Mouse (Mus musculus) layer of hippocampus, postnatal 36 days (tissue): Measurements from ENCODE around the gene Parp8. TPM values are rescaled to one million over a fixed set of nuclear protein-coding genes. Genes with fewer than 3 reads are reported as not detected.
"Not testable (repeated sequence)": the region's sequence is repeated elsewhere in the genome, so short reads cannot be mapped to it uniquely, and the experiment has no call there.

ENCODE experiments used
- DNase-seq, 2 experiments: peaks; one replicate each; pipeline ENCODE4 v3.0.0; 2022
- total RNA-seq, 2 experiments: library from RNA; stranded (reverse); gene quantifications; 2 replicates each; pipeline ENCODE4 v1.2.3; 2021

Parp8 gene
- total RNA-seq, 2 experiments from 2014 or later, result 38.5 to 39.6 TPM

DNA sequence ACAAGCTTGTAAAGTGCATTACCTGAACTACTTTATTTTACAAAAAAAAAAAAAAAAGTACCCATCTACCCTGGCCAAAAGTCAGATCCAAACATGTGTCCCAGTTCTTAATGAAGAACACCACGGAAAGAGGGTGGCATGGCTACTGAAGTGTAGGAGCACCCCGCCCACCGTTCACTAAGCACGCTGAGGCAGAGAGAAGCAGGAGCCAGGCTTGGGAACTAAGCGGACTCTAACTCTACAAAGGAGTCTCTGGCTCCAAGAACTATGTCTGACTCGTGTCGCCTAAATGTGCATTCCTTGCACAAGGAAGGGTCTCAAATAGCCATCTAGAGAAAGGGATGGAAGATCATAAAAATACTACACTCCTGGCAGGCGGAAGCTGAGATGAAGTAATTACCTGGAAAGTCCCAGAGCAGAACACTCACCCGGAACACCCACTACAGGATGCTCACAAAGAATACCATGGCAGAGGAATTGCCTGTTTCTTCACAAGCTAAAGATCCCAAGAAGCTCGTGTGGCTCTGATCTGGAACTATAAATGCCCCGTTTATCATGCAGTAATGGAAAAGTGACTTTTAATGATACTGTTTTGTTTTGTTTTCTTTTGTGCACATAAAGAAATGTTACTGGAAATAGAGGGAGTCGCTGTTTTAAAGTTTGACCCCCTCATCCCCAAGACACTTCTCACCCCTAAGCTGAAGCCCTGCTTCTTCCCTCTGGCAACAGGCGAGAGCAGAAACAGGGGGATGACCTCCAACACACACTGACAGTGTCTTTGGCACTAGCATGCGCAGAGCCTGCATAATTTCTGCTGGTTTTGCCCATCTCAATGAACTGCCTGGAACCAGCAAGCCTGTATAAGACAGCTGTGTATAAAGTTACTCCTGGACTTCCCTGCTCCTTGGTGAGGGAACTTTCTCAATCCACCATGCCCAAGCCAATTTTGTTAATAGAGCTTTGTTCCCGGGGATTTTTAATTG is 62.6 kb downstream of the Parp8 start:
- no peak for DNase-seq

DNA sequence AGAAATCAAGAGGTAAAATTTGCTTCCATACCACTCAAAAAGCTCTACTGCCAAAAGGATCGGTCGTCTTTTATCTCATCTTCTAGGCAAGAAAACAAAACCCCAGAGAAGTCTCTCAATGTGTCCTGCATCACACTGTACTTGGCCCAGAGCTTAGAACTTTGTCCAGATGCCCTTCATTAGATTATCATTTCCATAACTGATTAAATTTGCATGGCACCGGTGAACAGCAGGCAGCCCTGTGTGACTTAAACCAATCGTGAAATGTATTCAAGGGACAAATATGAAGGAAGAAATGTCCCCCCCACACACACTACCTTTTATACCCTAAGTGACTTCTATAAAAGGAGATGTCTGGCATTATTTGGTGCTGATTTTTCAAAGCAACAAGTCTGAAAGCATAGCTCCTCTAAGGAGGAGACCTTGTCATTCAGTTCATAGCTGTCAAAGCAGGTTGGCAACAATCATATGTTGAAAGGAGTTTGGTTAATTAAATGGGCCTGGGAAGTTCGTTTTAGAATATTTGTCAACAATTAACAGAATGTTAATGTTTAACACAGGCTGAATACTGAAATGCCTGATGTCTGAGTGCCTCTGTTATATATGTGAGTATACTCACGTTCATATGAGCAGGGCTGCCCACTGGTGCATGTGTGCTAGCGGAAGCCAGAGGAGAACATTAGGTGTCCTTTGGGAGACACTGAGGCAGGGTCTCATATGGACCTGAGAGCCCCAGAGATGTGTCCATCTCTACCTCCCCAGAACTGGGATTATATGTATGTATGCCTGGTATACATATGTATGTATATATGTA is 66.4 kb downstream of the Parp8 start:
- DNase-seq, result no peak

GRCm38 (mm10) chr13:116957577-116957976 is 67.8 kb downstream of the Parp8 start:
- no peak for DNase-seq

DNA sequence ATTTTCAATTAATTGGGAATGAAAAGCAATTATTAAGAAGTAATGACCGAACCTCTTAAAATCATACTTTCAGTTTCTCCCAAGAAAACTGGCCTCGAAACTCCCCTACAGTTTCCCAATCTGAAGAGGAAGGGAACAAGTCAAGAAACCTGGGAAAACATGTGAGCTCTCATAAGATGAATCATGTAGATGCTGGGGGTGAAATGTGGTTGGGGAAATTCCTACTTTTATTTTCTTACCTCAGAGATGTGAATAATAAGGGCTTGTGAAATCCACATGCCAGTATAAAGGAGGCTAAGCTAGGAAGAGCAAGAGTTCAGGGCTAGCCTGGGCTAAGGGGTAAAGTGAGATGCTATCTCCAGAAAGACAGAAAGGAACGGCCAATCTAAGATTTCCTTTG is 74.0 kb downstream of the Parp8 start:
- DNase-seq, result no peak

GRCm38 (mm10) chr13:116949527-116949926 is 75.8 kb downstream of the Parp8 start:
- DNase-seq, result no peak

DNA sequence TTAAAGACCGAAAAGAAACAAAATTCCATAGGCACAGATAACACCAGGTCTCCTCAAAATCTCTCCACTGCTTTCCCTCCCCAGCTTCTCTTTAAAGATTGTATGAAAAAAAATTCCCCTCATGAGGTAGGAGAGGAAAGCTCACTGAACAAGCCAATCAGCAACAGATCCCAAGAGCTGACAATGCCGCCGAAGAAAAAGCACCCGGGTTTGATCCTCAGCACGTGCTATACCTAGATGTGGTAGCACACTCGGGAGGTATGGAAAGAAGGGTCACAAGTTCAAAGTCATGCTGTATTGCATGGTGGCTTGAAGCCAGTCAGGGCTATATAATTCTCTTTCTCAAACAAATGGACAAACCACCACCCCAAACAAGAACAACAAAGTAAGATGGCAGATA is 76.3 kb downstream of the Parp8 start:
- no peak for DNase-seq

DNA sequence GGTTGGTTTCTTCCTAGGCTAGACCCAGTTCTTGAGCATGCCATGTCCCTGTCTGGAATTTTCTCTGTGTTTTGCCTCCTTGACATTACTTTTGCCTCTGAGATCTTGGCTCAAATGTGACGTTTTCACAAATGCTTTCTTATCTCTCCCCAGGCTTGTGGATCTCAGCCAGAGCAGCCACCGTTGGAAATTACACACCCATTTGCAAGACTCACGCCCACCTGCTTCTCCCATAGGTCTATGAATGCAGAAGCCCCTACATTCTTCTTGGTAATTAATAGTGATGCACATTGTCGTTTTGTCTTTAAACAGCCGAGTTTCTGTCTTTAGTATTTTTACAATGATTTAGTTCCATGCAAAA is 77.1 kb downstream of the Parp8 start:
- no peak for DNase-seq

DNA sequence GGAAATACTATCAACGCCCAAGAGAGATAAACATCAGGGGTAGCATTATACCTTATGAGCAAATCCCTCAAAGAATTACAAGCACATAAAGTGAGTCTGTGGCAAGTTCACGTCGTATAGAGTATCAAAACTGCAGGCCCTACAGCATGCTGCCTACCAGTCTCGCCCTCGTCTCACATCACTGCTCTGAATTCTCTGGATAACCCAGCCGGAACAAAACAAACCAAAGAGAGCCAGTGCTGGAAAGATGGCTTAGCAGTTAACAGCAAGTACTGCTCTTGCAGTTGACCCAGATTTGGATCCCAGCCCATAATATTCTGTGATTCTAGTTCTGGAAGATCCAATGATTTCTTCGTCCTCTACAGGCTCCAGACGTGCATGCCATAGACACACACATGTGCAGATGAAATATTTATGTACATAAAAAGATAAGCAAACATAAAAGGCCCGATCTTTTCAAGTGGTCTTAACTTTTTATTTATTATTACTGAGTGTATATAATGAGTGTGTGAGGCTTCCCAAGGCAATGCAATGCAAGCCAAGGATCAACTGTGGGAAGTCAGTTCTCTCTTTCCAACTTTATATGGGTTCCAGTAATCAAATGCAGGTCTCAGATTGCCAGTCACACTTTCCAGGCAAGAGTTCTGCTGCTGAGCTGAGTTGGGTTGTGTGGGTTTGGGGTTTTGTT is 77.6 kb downstream of the Parp8 start:
- no peak for DNase-seq

GRCm38 (mm10) chr13:116946566-116946965 is 78.8 kb downstream of the Parp8 start:
- DNase-seq, result no peak

GRCm38 (mm10) chr13:116941280-116942015 is 83.9 kb downstream of the Parp8 start:
- no peak for DNase-seq

DNA sequence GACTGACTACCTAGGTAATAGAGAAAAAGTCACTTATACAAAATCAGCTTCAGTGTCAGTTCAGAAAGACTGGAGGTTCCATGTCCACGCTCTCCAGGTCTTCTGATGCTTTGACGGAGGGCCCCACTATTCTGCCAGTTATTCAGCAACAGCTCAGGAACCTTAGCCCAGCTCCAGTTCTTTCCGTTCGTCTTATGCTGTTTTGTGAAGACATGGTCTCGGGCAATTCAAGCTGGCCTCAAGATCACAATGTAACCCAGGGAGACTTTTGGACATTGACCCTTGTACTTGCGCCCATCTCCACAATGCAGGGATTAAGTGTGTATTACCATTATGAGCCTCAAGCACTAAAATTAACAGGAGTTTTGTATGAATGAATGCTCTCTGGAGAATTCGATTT is 84.6 kb downstream of the Parp8 start:
- DNase-seq, result no peak

DNA sequence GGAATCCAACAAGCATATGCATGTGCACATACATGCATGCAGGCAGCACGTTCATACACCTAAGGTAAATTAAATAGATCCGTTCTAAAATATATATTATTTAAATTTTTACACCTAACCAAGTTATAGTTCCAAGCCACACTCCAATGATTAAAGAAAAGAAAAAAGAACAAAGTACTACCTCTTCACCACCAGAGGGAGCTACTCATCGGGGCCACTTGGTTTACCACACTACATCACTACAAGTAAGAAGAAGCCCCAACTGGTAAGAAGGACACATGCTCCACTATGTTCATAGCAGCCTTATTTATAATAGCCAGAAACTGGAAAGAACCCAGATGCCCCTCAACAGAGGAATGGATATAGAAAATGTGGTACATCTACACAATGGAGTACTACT is 88.3 kb downstream of the Parp8 start:
- DNase-seq, result not testable (repeated sequence)

DNA sequence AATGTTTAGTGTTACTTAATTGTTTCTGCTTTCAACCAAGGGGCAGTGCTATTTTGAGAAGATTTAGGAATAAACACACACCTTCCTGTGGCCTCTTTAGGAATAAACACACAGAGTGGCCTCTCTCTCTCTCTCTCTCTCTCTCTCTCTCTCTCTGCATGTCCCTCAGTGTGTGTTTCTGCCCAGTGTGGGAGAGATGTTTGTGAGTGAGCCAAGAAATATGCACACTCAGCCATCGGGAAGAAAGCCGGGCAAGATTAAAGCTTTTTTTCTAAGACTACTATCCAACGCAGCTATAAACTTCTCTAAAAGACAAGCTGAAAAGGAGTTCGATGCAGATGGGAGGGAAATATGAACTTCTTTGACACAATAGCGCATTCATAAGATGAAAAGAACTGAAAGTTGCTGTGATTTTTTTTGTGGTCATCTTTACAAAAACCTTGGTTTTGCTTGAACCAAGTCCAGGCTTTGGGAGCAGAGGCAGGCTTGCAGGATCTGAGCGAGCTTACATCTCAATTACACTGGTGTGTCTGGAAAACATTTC is 107.9 kb downstream of the Parp8 start:
- no peak for DNase-seq

GRCm38 (mm10) chr13:116908284-116908683 is 117.1 kb downstream of the Parp8 start:
- no peak for DNase-seq

DNA sequence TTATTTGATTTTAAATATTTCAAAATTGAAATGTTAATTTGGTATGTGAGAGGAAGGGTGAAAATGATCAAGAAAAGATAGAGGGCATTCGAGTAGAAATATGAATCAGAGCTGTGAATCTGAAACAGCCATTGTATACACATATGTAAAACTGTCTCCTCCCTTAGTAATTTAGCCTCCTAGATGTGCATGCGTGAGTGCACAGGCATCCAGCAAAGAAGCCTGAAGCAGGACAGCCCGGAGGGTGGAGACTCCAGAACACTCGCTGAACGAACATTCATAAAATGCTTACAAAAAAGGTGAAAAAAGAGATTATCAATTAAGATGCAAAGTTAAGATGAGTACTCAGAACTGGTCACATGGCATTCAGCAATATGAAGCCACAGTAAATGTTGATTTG is 121.9 kb downstream of the Parp8 start:
- DNase-seq, result no peak

DNA sequence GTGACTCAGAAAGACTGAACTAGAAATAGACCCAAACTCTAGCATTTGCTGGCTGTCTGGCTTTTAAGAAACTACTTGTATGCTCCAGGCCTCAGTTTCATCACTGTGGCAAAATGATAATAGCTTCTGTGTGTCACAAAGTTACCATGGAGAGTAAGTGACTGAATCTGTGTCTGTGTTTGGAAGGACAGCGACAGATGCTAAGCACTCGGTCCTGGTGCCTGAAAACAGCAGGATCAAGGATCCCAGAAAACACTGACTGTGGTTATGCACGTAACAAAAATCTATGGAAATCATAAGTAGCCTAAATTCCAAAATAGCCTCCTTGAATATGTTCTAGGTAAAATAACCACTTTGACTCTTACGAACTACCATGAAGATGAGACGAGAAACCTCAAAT is 126.9 kb downstream of the Parp8 start:
- no peak for DNase-seq

GRCm38 (mm10) chr13:116897711-116898110 is 127.6 kb downstream of the Parp8 start:
- no peak for DNase-seq

- no peak for DNase-seq
Observed at GRCm38 (mm10) chr13:116884422-116884942, 140.9 kb downstream of the Parp8 start.

- no peak for DNase-seq
Observed at GRCm38 (mm10) chr13:116882226-116882625, 143.1 kb downstream of the Parp8 start.

- no peak for DNase-seq
Observed at GRCm38 (mm10) chr13:116879580-116880192, 145.7 kb downstream of the Parp8 start.

DNA sequence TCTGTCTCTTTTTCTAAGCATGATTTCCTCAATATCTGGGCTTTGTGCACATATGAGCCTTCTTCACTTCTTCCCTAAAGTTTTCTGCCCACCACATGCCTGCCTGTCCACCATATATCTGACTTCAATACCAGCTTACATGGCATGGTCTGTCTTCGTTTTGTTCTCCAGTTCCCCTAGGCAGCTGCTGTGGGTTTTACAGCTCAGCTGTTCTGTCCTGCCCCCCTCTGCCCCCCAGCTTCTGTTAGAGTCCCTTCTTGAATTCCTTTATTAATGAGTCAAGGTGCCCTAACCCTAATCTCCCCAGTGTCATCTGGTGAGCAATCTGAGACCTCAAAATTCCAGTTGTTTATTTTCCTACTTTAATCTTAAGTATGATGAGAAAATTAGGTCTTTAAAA is 155.1 kb downstream of the Parp8 start:
- DNase-seq, result no peak
